Mouse (Mus musculus): ENCODE measurements around the gene Lrfn4. TPM values are rescaled to one million over a fixed set of nuclear protein-coding genes. Genes with fewer than 3 reads are reported as not detected.

The Lrfn4 gene
- under 1 TPM in 1 of 3 experiments, not detected in 2; 0.18 TPM for polyA plus RNA-seq (2017; shearing (Covaris generic))

GRCm38 (mm10) chr19:4615151-4616093, at the start of gene Lrfn4:
Lrfn4 (minus strand) TSS chr19:4615667.
- ATAC-seq: peak; percentile 46

- ATAC-seq: no peak
These were observed 42.7 kb upstream of the Lrfn4 start for GRCm38 (mm10) chr19:4658156-4658555.

DNA sequence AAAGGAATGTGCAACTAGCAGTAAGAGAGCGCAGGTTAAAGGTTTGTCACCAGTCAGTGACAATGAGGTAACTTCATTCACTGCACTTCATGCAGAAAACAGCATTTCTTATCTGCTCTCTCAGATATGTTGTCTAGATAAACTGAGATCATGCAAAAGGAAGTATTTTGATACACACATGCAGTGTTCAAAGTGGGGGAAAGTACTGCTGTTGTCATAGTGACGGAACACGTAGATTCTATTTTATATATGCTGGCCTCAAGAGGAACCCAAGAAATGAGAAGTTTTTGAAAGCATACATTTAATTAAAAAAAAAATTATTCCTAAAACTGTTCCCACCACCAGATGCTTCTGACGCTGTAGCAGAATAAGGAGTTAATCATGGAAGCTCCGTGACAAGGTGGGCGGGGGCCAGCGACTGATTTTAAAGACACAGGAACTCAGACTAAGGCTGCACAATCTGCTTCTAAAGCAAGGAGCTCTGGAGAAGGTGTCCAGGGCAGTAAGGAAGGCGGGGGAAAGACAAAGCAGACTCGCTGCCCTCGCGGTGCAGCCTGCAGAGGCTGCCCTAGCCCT, 31.5 kb upstream of the Lrfn4 start:
- no peak for ATAC-seq

DNA sequence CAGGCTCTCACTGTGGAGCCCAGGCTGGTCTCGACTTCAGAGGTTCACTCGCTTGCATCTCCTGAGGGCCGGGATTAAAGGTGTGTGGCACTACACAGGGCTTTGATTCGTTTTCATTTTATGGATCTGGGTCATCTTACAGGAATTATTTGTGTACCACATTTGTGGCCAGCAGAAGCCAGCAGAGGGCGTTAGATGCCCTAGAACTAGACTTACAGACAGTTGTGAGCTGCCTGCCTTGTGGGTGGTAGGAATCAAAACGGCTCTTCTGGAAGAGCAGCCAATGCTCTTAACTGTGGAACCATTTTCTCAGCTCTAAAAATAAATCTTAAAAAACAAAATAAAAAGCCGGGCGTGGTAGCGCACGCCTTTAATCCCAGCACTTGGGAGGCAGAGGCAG, 28.8 kb upstream of the Lrfn4 start:
- no peak for ATAC-seq

DNA sequence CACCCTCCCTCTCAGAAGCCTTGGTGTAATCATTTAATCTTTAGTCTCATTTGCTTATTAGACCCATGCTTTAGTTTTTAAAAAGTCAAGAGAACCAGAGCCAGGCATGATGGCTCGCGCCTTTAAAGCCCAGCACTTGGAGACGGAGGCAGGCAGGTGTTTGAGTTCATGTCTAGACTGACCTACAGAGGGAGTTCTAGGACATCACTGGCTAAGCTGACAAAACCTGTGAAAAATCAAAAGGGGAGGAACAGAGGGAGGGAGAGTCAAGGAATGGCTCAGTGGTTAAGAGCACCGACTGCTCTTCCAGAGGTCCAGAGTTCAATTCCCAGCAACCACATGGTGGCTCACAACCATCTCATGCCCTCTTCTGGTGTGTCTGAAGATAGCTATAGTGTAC, 20.5 kb upstream of the Lrfn4 start:
- no peak for ATAC-seq

DNA sequence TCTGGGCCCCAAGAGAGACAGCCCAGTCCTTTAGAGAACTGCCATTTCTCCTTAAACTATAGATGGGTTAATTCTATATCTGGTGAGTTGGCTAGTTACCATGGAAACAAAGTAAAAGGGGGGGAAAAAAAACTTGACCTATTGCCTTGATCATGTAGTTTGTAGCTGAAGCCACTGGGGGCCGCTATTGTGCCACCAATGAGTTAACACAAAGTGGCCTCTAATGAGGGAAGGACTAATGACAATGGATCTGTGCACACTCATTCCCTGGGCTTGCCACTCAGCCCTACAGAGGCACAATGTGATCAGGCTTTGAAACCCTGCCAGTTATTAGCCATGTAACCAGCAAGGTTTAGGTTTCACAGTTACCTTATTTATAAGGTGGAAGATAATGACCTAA, 13.4 kb upstream of the Lrfn4 start:
- peak; percentile 42 for ATAC-seq

DNA sequence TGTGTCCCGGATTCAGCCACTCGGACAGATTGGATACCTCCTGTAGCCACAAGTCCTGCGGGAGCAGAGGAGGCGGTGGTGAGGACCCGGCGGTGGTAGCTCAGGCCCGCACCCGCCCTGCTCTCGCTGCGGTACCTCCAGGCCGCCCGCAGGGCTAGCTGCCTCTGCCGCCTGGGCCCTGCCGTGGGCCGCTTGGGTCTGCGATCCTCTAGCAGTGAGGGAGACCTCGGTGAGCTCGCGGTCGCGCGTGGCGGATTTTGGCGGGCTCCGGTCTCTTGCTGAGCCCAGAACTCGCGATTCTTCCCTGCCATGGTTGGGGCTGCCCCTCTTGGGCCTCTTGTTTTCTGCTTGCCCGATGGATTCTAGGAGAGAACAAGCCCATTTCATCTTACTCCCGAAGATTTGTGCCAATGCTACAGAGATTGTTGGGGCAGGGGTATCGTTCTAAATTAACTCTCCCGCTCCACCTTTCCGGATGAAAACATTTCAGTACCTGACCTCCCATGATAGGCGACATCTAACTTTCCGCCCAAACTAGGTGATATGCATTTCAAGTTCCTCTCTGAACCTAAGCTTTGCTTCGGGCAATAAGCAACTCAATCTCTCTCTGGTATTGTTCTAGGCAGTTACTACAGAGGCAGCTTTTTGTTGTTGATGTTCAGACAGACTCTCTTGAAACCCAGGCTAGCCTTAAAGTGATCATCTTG, 10.5 kb upstream of the Lrfn4 start:
- ATAC-seq: peak; percentile 49

DNA sequence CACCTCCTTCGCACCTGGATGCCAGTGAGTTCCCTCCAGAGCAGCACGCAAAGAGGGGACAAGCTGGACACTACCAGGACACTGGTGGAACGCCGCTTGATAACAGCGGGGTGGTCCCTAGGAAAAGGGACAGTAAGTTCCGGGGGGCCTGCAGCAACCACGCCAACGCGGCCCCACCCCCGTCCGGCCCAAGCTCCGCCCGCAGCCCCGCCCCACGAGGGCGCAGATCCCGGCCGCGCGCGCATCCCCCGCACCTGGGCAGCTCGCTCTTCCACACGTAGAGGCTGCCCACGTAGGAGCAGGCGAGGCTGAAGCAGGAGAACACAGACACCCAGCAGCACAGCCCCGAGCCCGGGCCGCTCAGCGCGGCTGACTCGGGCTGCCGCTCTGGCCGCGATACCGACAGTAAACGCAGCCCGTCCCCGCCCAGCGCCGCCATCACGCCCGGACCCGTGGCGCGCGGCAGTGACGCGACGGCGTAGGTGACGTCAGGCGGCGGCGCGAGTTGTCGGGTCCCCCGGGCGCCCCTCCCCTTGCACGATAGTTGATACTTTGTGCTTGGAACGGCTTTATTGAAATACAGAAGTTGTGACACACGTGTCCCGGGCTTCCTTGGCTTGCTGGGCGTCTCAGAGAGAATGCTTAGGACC, 9.8 kb upstream of the Lrfn4 start, which contains the start of gene Rce1:
Gene Rce1, minus strand, starts transcription at position 463 of the 650 bp plus-strand sequence.
- ATAC-seq: peak; percentile 82

- ATAC-seq: peak; percentile 46
These were observed 9.1 kb upstream of the Lrfn4 start for GRCm38 (mm10) chr19:4624406-4625178.

DNA sequence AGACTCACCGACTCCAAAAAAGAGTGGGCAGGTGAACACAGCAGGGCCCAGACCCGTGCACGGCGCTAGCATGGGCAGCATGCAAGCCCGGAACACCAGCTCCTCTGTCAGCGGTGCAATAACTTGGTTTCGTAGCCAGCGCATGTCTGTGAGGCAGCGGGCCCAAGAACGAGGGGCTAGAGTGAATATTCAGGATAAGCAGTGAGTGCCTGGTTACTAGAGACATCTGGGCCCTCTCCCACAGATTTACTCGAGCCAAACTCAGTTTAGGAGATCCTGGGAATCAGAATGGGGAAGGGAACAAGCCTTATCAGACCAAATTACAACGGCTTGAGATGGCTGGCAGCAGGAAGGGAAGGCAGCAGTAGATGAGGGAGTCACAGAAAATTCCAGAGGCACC, 8.5 kb upstream of the Lrfn4 start:
- no peak for ATAC-seq

- ATAC-seq: no peak
These were observed 8.0 kb upstream of the Lrfn4 start for GRCm38 (mm10) chr19:4623419-4623818.

GRCm38 (mm10) chr19:4622780-4623179, 7.3 kb upstream of the Lrfn4 start:
- no peak for ATAC-seq

DNA sequence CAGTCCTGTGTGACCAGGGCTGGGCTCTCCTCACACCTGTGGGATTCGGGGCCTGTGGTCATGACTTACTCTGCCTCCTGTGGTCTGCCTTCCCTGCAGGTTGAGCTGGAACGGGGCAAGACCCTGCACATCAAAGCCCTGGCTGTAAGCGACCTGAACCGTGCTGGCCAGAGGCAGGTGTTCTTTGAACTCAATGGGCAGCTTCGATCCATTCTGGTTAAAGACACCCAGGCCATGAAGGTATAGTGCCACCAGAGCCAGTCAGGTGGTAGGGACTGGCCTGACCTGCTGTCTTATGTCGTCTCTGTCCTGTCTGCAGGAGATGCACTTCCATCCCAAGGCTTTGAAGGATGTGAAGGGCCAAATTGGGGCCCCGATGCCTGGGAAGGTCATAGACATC, 5.3 kb upstream of the Lrfn4 start:
- no peak for ATAC-seq

DNA sequence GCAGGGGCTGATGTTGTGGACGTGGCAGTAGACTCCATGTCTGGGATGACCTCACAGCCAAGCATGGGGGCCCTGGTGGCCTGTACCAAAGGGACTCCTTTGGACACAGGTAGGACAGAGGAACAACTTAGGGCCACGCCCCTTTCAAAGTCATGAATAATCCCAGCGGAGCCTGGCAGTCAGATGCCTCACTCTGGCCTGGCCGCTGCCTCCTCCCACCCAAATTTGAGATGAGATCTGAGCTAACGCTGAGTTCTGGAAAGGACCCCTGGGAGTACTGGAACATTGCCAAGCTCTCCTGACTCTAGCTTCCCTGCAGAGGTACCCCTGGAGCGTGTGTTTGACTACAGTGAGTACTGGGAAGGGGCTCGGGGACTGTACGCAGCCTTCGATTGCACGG, 4.0 kb upstream of the Lrfn4 start:
- no peak for ATAC-seq

- no peak for ATAC-seq
These were observed 2.7 kb upstream of the Lrfn4 start for GRCm38 (mm10) chr19:4618183-4618582.

DNA sequence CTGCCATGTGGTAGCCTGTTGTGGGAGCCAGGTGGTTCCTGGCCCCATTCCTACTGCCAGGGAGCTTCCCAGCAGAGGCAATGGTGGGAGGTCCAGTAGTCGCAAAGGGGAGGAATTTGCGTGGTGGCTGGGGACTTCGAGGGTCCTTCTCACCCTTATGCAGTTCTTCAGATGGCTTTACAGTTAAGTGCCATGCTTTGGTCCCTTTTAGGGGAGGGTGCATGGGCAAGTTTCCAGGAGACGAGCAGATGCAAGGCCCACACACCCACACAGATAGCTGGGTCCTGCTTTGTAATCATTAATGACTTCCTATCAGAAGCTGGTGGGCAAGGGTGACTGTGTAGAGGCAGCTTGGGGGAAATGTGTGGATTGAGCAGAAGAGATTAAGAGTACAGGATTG, 1.1 kb upstream of the Lrfn4 start:
- ATAC-seq: no peak

DNA sequence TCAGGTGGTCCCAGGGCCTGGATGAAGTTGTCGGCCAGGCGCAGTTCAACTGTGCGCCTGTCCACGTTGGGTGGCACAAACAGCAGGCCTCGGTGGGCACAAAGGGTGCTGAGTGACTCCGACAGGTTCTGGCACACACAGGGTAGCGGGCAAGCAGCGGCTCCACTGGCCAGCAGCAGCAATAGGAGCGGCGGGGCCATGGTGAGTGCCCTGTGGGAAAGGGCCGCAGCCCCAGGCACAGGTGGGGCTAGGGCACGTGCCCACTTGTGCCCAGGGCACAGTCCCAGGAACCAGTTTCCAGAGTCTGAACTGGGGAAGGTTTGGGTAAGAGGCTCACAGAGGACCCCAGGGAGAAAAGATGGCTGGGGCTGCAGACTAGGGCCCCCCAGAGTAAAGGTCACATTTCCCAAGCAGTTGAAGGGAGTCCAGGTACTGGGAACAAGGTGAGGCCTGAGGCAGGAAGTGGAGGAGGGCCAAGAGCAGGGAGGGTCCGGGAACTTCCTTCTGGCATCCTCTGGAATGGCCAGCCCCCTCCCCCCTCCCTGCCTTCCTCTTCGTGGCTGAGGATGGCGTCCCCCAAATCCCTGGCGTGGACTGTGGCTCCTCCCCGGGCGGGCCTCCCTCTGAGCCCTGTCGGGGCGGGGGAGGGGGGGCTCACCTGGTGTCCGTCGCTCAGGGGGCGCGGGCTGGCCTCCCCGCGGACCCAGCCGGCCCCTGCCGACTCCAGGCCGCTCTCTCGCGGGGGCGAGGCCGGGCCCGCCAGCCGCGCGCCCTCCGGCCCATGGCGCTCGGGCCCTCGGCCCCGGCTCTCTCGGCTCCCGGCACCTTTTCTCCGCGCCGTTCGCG, 939 bp downstream of the Lrfn4 start:
- ATAC-seq: no peak

DNA sequence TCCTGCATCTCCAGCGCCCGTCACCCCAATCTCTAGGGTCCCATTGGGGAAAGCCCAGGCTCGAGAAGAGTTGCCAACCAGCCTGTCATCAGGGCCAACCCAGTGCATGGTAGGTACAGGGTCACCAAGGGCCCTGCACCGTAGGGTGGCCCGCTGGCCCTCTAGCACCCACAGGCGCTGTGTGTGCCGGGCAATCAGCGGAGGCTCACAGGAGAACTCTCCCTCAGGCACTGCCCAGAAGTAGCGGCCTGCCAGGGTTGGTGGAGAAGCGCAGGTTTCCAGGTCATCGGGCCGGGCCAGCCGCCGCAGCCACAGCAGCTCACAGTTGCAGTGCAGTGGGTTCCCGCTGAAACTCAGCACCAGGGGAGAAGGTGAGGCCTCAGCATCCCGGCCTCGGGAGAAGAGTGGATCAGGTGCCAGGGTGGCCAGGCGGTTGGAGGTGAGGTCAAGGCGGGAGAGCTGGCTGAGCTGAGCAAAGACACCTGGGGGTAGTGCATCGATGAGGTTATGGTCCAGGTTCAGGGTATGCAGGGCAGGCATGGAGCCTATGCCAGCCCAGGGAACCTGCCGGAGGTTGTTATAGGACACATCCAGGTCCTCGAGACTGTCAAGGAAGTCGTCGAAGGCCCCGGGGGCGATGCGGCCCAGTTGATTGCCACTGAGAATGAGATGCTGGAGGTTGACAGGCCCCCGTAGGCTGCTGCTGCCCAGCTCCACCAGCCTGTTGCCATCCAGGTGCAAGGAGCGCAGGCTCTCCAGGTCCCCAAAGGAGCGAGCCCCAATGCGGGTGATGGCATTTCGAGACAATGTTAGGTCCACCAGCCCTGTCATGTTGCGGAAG, 1.8 kb downstream of the Lrfn4 start:
- ATAC-seq: no peak

DNA sequence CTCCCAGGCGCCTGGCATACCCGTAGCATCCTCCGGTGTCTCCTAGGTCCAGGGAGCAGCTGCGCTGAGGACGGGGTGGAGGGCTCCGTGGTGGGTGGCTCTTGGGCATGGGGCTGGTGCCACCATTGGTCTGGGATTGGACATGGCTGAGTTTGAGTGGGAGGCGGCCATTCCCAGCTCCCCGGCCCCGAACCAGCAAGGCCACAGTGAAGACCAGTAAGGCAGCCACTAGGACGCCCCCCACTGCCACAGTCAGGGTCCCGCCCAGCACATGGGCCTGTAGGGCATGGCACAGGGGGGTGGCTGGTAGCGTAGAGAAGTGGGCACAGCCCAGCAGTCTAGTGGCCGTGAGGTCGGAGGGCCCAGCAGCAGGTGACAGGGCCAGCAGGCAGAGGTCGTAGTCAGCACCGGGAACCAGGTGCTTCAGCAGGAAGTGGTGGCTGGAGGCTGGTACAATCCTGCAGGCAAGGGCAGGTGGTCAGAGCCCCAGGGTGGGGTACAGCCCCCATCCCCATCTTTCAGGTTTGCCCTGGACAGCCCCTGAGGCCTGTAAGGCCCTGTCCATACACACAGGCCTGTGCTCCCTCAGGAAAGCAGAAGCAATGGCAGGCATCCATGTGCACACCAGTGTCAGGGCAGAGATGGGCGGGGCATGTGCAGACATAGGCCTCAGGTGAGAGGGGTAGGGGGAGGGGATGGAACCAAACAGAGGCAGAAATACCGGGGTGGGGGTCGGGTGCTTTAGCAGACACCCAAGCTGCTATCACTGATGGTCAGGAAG, 3.1 kb downstream of the Lrfn4 start:
- ATAC-seq: no peak

Data from inflammation-experienced regulatory T-cells, adult 6 months (primary cell).